Mouse (Mus musculus) c-Kit-positive CD71-negative TER-119-negative erythroid progenitor cells, embryonic 14.5 days (primary cell): ENCODE measurements at regions not wholly inside any gene's neighbourhood (a gene's known extent, or its start where the extent isn't known, plus 50 kb on each side); places are given as distances from the start of the nearest gene placed in this dataset.

Experiments
- DNase-seq: peaks from one replicate; pipeline ENCODE4 v3.0.0-alpha.2; 2013; ENCODE audit warnings: low read depth

- DNase-seq, result no peak
These were observed 718.1 kb downstream of the Epm2a start for GRCm38 (mm10) chr10:12061069-12061861.

GRCm38 (mm10) chr10:12062302-12062701 is 719.1 kb downstream of the Epm2a start:
- no peak for DNase-seq

GRCm38 (mm10) chr10:12083961-12084360 is 740.8 kb downstream of the Epm2a start:
- DNase-seq, result no peak

- DNase-seq, result no peak
These were observed 749.3 kb downstream of the Epm2a start for GRCm38 (mm10) chr10:12092521-12092920.

- no peak for DNase-seq
These were observed 753.5 kb downstream of the Epm2a start for GRCm38 (mm10) chr10:12096678-12097077.

- DNase-seq, result no peak
These were observed 762.2 kb downstream of the Utrn start for GRCm38 (mm10) chr10:12107001-12107418.

GRCm38 (mm10) chr10:12111720-12112119 is 757.4 kb downstream of the Utrn start:
- no peak for DNase-seq

- no peak for DNase-seq
These were observed 753.4 kb downstream of the Utrn start for GRCm38 (mm10) chr10:12115767-12116166.

- DNase-seq, result no peak
These were observed 752.4 kb downstream of the Utrn start for GRCm38 (mm10) chr10:12116662-12117303.

- DNase-seq, result no peak
These were observed 744.9 kb downstream of the Utrn start for GRCm38 (mm10) chr10:12124272-12124671.

GRCm38 (mm10) chr10:12129486-12129885 is 739.7 kb downstream of the Utrn start:
- DNase-seq, result no peak

GRCm38 (mm10) chr10:12144691-12145090 is 724.5 kb downstream of the Utrn start:
- DNase-seq, result no peak

GRCm38 (mm10) chr10:12146942-12147537 is 722.1 kb downstream of the Utrn start:
- DNase-seq, result no peak

- no peak for DNase-seq
These were observed 698.9 kb downstream of the Utrn start for GRCm38 (mm10) chr10:12170243-12170642.

- DNase-seq, result no peak
These were observed 694.9 kb downstream of the Utrn start for GRCm38 (mm10) chr10:12174200-12174818.

- DNase-seq, result no peak
These were observed 694.0 kb downstream of the Utrn start for GRCm38 (mm10) chr10:12175141-12175540.

- no peak for DNase-seq
These were observed 691.7 kb downstream of the Utrn start for GRCm38 (mm10) chr10:12177482-12177881.

- DNase-seq, result no peak
These were observed 688.2 kb downstream of the Utrn start for GRCm38 (mm10) chr10:12180965-12181364.

GRCm38 (mm10) chr10:12186918-12187639 is 682.1 kb downstream of the Utrn start:
- no peak for DNase-seq

GRCm38 (mm10) chr10:12187669-12188342 is 681.4 kb downstream of the Utrn start:
- no peak for DNase-seq

GRCm38 (mm10) chr10:12190435-12190834 is 678.7 kb downstream of the Utrn start:
- DNase-seq, result no peak
